Mouse (Mus musculus) ES-Bruce4 (cell line): ENCODE measurements around the gene E2f7. TPM values are rescaled to one million over a fixed set of nuclear protein-coding genes. Genes with fewer than 3 reads are reported as not detected.

Experiments used
- H3K27ac ChIP-seq: 2 replicates; pipeline ENCODE4 v1.5.1; 2012; ENCODE audit warnings: low read length, inconsistent platforms; ENCODE audit not compliant: insufficient read depth
- H3K27me3 ChIP-seq: 2 replicates; pipeline ENCODE4 v1.6.1; 2012; ENCODE audit warnings: mild to moderate bottlenecking, low read length, inconsistent platforms; ENCODE audit not compliant: control insufficient read depth, poor library complexity, insufficient read depth, severe bottlenecking
- H3K36me3 ChIP-seq: 2 replicates; pipeline ENCODE4 v1.6.1; 2012; ENCODE audit warnings: inconsistent platforms, mild to moderate bottlenecking, low read length, moderate library complexity; ENCODE audit not compliant: control insufficient read depth, poor library complexity, insufficient read depth, severe bottlenecking
- H3K4me1 ChIP-seq: one replicate; pipeline ENCODE4 v1.8.1; 2011; ENCODE audit warnings: low read length; ENCODE audit not compliant: control insufficient read depth, insufficient read depth
- H3K4me3 ChIP-seq: 2 replicates; pipeline ENCODE4 v1.5.1; 2011; ENCODE audit warnings: low read depth, mild to moderate bottlenecking, low read length
- H3K9ac ChIP-seq: 2 replicates; pipeline ENCODE4 v1.6.1; 2012; ENCODE audit warnings: low read depth, mild to moderate bottlenecking, inconsistent platforms; ENCODE audit not compliant: poor library complexity, severe bottlenecking
- H3K9me3 ChIP-seq: replicated peaks from 2 replicates; pipeline ENCODE4 v1.6.1; 2012; ENCODE audit warnings: mild to moderate bottlenecking, low read length, inconsistent platforms; ENCODE audit not compliant: control insufficient read depth, poor library complexity, insufficient read depth, severe bottlenecking
- CTCF ChIP-seq: IDR thresholded peaks from one replicate; pipeline ENCODE4 v1.8.1; 2011; ENCODE audit warnings: low read depth, low read length
- EP300 ChIP-seq: IDR thresholded peaks from 2 replicates; pipeline ENCODE4 v1.6.1; 2011; ENCODE audit warnings: low read depth, low read length; ENCODE audit not compliant: insufficient read depth
- POLR2A ChIP-seq: IDR thresholded peaks from one replicate; pipeline ENCODE4 v1.8.1; 2011; ENCODE audit warnings: low read length; ENCODE audit not compliant: insufficient read depth
- polyA plus RNA-seq: library from polyadenylated mRNA; stranded (reverse); fragments of >200 nt; gene quantifications from 2 replicates; pipeline ENCODE4 v1.2.4, GENCODE M21; 2011; ENCODE audit warnings: low read depth; ENCODE audit not compliant: missing spikeins, insufficient read depth, insufficient read length

The E2f7 gene
- polyA plus RNA-seq, 1 experiment, result 31.4 TPM

- no peak overlapping the region for H3K27ac ChIP-seq
- no peaks in the 10 kb centered on the region for H3K9me3 ChIP-seq
- no peaks in the 10 kb centered on the region for H3K36me3 ChIP-seq
- no peaks in the 10 kb centered on the region for H3K4me1 ChIP-seq
- no peaks in the 10 kb centered on the region for H3K27me3 ChIP-seq
- no peak overlapping the region for H3K9ac ChIP-seq
- H3K4me3 ChIP-seq, result no peak overlapping the region
- no peak for TF ChIP-seq EP300
- TF ChIP-seq CTCF, result peak; percentile 6
- TF ChIP-seq POLR2A, result no peak
Measured at GRCm38 (mm10) chr10:110811862-110812225, 66.6 kb downstream of the E2f7 start.

DNA sequence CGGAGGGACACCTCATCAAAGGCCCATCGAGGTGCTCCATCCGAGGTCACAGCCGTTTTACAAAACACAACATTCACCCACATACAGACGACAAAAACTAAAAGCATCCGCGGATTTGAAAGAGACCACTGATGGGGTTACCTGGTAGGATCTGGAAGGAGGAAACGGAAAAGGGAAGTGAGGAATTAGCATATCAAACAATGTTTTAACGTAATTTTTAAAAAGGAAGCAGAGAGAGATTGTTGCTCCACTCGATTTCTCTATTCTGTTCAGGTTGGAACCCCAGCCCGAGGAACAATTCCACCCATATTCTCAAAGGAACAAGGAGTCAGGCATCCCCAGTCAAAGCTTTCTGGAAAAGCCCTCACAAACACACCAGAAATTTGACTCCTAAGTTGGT, 75.9 kb downstream of the E2f7 start:
- Histone ChIP-seq H3K4me3 (no peak overlapping the region), H3K4me1 (no peaks in the 10 kb centered on the region), H3K36me3 (no peaks in the 10 kb centered on the region), H3K27ac (no peak overlapping the region), H3K9ac (no peak overlapping the region), H3K9me3 (no peaks in the 10 kb centered on the region), H3K27me3 (no peaks in the 10 kb centered on the region)
- TF ChIP-seq CTCF (no peak), POLR2A (no peak), EP300 (no peak)

GRCm38 (mm10) chr10:110821692-110822091, 76.5 kb downstream of the E2f7 start:
- TF ChIP-seq CTCF, result no peak
- no peak for TF ChIP-seq EP300
- TF ChIP-seq POLR2A, result no peak
- no peaks in the 10 kb centered on the region for H3K4me1 ChIP-seq

GRCm38 (mm10) chr10:110832336-110832735, 87.1 kb downstream of the E2f7 start:
- no peak overlapping the region for H3K9ac ChIP-seq
- H3K4me3 ChIP-seq, result no peak overlapping the region
- TF ChIP-seq EP300, result no peak
- no peak for TF ChIP-seq CTCF
- TF ChIP-seq POLR2A, result no peak
- H3K27me3 ChIP-seq, result no peaks in the 10 kb centered on the region
- H3K4me1 ChIP-seq, result peaks cover 2% of the 10 kb centered on the region
- no peaks in the 10 kb centered on the region for H3K9me3 ChIP-seq
- H3K36me3 ChIP-seq, result no peaks in the 10 kb centered on the region
- H3K27ac ChIP-seq, result no peak overlapping the region

More at GRCm38 (mm10) chr10:110821692-110822091, 76.5 kb downstream of the E2f7 start:
- Histone ChIP-seq H3K27ac (no peak overlapping the region), H3K27me3 (no peaks in the 10 kb centered on the region), H3K4me3 (no peak overlapping the region), H3K36me3 (no peaks in the 10 kb centered on the region), H3K9ac (no peak overlapping the region), H3K9me3 (no peaks in the 10 kb centered on the region)

- H3K36me3 ChIP-seq, result no peaks in the 10 kb centered on the region
- H3K27me3 ChIP-seq, result no peaks in the 10 kb centered on the region
- H3K9ac ChIP-seq, result no peak overlapping the region
- H3K9me3 ChIP-seq, result no peaks in the 10 kb centered on the region
- H3K4me3 ChIP-seq, result no peak overlapping the region
- H3K4me1 ChIP-seq, result peaks cover 2% of the 10 kb centered on the region
- TF ChIP-seq EP300 (no peak), CTCF (no peak), POLR2A (no peak)
- H3K27ac ChIP-seq, result no peak overlapping the region
Measured at GRCm38 (mm10) chr10:110835115-110835806, 90.0 kb downstream of the E2f7 start.

Other genes with a start within 250 kb of the E2f7 start
- gene Csrp2, start 174.3 kb downstream of the E2f7 start, polyA plus RNA-seq, result 221 and 242 TPM in 2 replicates